Mouse (Mus musculus): ENCODE results near the gene Tmem178. TPM values are rescaled to one million over a fixed set of nuclear protein-coding genes. Genes with fewer than 3 reads are reported as not detected.

Tmem178 gene
- polyA plus RNA-seq, 1 experiment, result 4.0 TPM

DNA sequence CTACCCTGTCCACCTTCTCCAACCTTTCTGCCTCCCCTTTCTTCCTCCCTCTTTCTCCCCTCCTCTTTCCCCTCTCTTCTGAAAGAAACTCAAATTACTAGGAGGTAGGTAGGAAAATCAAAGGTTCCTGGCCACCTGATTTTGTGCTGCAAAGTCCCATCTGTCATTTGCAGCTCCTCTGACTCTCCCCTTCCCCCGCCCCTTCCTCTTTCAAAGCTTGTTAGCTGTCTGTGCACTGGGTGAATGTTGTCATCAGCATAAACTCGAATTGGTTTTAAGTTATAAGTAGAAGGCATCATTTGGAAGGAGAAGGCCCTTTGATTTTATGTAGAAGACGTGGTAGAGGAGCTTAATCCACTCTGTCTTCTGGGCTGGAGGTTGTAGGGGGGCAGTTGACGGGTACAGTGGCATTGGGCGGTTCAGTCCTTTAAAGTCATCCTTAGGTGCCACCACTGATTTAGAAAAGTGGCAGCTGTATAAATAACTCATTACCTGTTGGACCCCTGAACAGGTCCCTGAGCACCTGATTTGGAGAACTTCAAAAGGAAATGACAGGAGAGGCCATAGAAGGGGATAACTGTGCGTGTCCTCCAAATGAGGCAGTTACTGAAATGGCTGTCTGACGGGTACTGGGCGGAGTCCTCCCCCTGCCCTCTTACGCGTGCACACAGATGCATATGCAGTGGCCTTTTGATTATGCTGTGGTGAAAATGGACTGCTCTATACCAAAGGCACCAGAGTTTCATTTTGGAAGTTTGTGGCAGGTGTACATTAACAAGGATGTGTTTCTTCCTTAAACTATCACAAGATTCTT lies 11.8 kb downstream of the Tmem178 start:
- Histone ChIP-seq H3K27me3 (ENCODE audit: control insufficient read depth, insufficient read depth, low read length) (0 out of 2 replicates have a peak, but pooled peaks cover 5% of the 10 kb centered on the region), H3K36me3 (ENCODE audit: control insufficient read depth, insufficient read depth, low read length) (no peaks in the 10 kb centered on the region), H3K27ac (ENCODE audit: insufficient read depth, low read depth, low read length) (no peak overlapping the region), H3K4me1 (ENCODE audit: control insufficient read depth, insufficient read depth, insufficient read length, low read length) (no peaks in the 10 kb centered on the region), H3K4me3 (ENCODE audit: low read depth, low read length) (no peak overlapping the region)
- TF ChIP-seq CTCF (IDR thresholded peaks at IDR 0.05; ENCODE audit: extremely low read depth, insufficient read length, insufficient replicate concordance, low read depth, low read length), result no peak
- no peak for TF ChIP-seq POLR2A (IDR thresholded peaks at IDR 0.05; ENCODE audit: low read depth, low read length)
- WGBS, result 71% methylated on average over 10 of the region's 10 CpGs

- H3K4me1 ChIP-seq (ENCODE audit: control insufficient read depth, insufficient read depth, insufficient read length, low read length), result no peaks in the 10 kb centered on the region
- H3K4me3 ChIP-seq (ENCODE audit: low read depth, low read length), result no peak overlapping the region
- H3K27me3 ChIP-seq (ENCODE audit: control insufficient read depth, insufficient read depth, low read length), result no peaks in the 10 kb centered on the region
- TF ChIP-seq CTCF (IDR thresholded peaks at IDR 0.05; ENCODE audit: extremely low read depth, insufficient read length, insufficient replicate concordance, low read depth, low read length), result no peak
- no peak for TF ChIP-seq POLR2A (IDR thresholded peaks at IDR 0.05; ENCODE audit: low read depth, low read length)
- WGBS, result 44% methylated on average over 6 of the region's 6 CpGs
- no peak overlapping the region for H3K27ac ChIP-seq (ENCODE audit: insufficient read depth, low read depth, low read length)
- H3K36me3 ChIP-seq (ENCODE audit: control insufficient read depth, insufficient read depth, low read length), result no peaks in the 10 kb centered on the region
These were observed 13.9 kb downstream of the Tmem178 start for GRCm38 (mm10) chr17:80958332-80958731.

- H3K27me3 ChIP-seq (ENCODE audit: control insufficient read depth, insufficient read depth, low read length), result no peaks in the 10 kb centered on the region
- WGBS, result 74% methylated on average over 2 of the region's 2 CpGs
- no peak overlapping the region for H3K27ac ChIP-seq (ENCODE audit: insufficient read depth, low read depth, low read length)
- no peaks in the 10 kb centered on the region for H3K4me1 ChIP-seq (ENCODE audit: control insufficient read depth, insufficient read depth, insufficient read length, low read length)
- TF ChIP-seq CTCF (IDR thresholded peaks at IDR 0.05; ENCODE audit: extremely low read depth, insufficient read length, insufficient replicate concordance, low read depth, low read length) (no peak), POLR2A (IDR thresholded peaks at IDR 0.05; ENCODE audit: low read depth, low read length) (no peak)
- H3K4me3 ChIP-seq (ENCODE audit: low read depth, low read length), result no peak overlapping the region
- H3K36me3 ChIP-seq (ENCODE audit: control insufficient read depth, insufficient read depth, low read length), result no peaks in the 10 kb centered on the region
These were observed 15.4 kb downstream of the Tmem178 start for GRCm38 (mm10) chr17:80959840-80960239.

DNA sequence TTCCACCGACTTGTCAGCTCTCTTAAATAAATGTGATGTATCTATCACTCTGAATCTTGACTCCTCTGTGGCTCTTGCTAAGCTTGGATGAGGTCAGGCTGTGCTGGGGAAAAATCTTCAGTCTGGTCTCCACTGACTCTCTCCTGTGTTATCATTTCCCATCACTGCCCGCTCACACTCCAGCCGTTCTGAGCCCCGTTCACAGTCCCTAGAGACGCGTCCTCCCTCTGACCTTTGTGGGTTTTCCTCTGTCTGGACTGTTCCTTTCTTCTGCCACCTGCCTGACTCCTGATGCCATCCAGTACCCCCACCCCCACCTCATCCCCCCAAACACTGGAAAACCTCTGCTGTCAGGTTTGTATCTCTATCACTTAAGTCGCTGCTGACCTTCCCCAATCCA lies 23.0 kb downstream of the Tmem178 start:
- Histone ChIP-seq H3K4me3 (ENCODE audit: low read depth, low read length) (no peak overlapping the region), H3K4me1 (ENCODE audit: control insufficient read depth, insufficient read depth, insufficient read length, low read length) (no peaks in the 10 kb centered on the region), H3K36me3 (ENCODE audit: control insufficient read depth, insufficient read depth, low read length) (no peaks in the 10 kb centered on the region), H3K27ac (ENCODE audit: insufficient read depth, low read depth, low read length) (no peak overlapping the region), H3K27me3 (ENCODE audit: control insufficient read depth, insufficient read depth, low read length) (no peaks in the 10 kb centered on the region)
- TF ChIP-seq POLR2A (IDR thresholded peaks at IDR 0.05; ENCODE audit: low read depth, low read length), result no peak
- TF ChIP-seq CTCF (IDR thresholded peaks at IDR 0.05; ENCODE audit: extremely low read depth, insufficient read length, insufficient replicate concordance, low read depth, low read length), result no peak
- WGBS, result 79% methylated on average over 7 of the region's 7 CpGs

DNA sequence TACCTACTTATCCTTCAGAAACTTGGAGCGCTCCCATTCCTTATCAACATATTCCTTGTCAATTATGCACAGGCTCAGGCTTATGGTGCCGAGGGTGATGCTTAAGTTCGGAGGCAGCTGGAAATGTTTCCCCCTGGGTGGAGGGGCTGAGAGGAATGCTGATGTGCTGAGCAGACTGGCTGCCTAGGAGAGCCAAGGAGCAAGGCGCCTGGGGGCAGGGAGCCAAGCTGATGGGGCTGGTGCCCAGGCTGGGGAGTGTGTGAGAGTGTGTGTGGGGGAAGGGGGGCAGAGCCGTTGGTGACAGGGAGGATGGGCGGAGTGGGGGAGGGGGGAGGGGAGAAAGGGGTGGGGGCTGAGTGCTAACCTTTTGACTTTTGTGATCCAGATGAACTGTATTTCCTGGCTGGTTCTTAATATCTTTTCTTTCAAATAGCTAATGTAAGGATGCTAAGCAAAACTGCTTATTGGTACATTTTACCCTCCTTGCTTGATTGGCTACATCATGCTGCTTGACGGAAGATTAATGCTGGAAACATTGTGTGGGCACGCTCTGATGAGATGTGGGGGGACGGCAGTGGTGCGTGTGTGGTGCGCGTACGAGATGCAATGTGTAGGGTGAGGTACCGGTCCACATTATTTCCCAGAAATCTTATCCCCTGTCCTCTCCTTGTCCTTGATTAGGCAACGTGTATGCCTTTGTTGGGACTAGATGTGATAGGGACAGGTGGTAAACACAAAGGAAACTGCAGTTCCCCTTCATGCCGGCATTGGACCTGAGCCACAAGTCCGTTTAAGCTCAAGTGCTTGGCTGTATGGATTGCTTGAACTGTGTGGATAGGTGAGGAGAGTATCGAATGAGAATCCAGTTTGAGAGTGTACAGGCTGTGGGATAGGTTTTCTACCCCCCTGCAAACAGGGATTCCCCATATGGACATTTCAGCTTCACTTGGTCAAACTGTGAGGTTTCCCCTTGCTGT lies 25.5 kb downstream of the Tmem178 start:
- Histone ChIP-seq H3K4me3 (ENCODE audit: low read depth, low read length) (no peak overlapping the region), H3K36me3 (ENCODE audit: control insufficient read depth, insufficient read depth, low read length) (no peaks in the 10 kb centered on the region), H3K27ac (ENCODE audit: insufficient read depth, low read depth, low read length) (no peak overlapping the region), H3K27me3 (ENCODE audit: control insufficient read depth, insufficient read depth, low read length) (no peaks in the 10 kb centered on the region), H3K4me1 (ENCODE audit: control insufficient read depth, insufficient read depth, insufficient read length, low read length) (no peaks in the 10 kb centered on the region)
- TF ChIP-seq POLR2A (IDR thresholded peaks at IDR 0.05; ENCODE audit: low read depth, low read length) (no peak), CTCF (IDR thresholded peaks at IDR 0.05; ENCODE audit: extremely low read depth, insufficient read length, insufficient replicate concordance, low read depth, low read length) (no peak)
- 69% methylated on average over 18 of the region's 18 CpGs for WGBS

- H3K4me3 ChIP-seq (ENCODE audit: low read depth, low read length), result no peak overlapping the region
- no peaks in the 10 kb centered on the region for H3K36me3 ChIP-seq (ENCODE audit: control insufficient read depth, insufficient read depth, low read length)
These were observed 26.3 kb downstream of the Tmem178 start for GRCm38 (mm10) chr17:80970716-80971115.

DNA sequence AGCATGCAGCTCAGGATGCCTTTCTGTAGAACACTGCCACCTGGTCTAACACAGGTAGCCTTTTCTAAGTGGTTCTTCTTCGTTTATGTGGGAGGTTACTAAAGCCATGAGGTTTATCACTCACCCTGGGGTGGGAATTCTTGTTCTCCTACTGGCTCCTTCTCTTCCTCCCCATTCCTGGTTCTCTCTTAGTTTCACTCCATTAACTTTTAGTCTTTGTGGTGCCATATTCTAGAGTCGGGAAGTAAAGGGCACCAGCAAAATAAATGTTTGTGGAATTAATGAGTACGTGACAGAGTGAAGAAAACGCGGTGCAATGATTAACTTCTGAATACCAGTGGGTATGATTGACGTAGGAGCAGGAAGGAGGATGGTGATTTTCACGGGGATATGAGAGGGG lies 28.5 kb downstream of the Tmem178 start:
- Histone ChIP-seq H3K27ac (ENCODE audit: insufficient read depth, low read depth, low read length) (no peak overlapping the region), H3K4me1 (ENCODE audit: control insufficient read depth, insufficient read depth, insufficient read length, low read length) (no peaks in the 10 kb centered on the region), H3K36me3 (ENCODE audit: control insufficient read depth, insufficient read depth, low read length) (no peaks in the 10 kb centered on the region), H3K27me3 (ENCODE audit: control insufficient read depth, insufficient read depth, low read length) (no peaks in the 10 kb centered on the region), H3K4me3 (ENCODE audit: low read depth, low read length) (no peak overlapping the region)
- TF ChIP-seq POLR2A (IDR thresholded peaks at IDR 0.05; ENCODE audit: low read depth, low read length) (no peak), CTCF (IDR thresholded peaks at IDR 0.05; ENCODE audit: extremely low read depth, insufficient read length, insufficient replicate concordance, low read depth, low read length) (no peak)
- WGBS, result 61% methylated on average over 7 of the region's 7 CpGs

More at GRCm38 (mm10) chr17:80970716-80971115, 26.3 kb downstream of the Tmem178 start:
- Histone ChIP-seq H3K4me1 (ENCODE audit: control insufficient read depth, insufficient read depth, insufficient read length, low read length) (no peaks in the 10 kb centered on the region), H3K27me3 (ENCODE audit: control insufficient read depth, insufficient read depth, low read length) (no peaks in the 10 kb centered on the region), H3K27ac (ENCODE audit: insufficient read depth, low read depth, low read length) (no peak overlapping the region)
- TF ChIP-seq CTCF (IDR thresholded peaks at IDR 0.05; ENCODE audit: extremely low read depth, insufficient read length, insufficient replicate concordance, low read depth, low read length) (no peak), POLR2A (IDR thresholded peaks at IDR 0.05; ENCODE audit: low read depth, low read length) (no peak)
- 71% methylated on average over 10 of the region's 10 CpGs for WGBS
